Mouse (Mus musculus) myocyte (in vitro differentiated cells): ENCODE measurements around the gene Rps28.

ENCODE experiments used
- CEBPB ChIP-seq: IDR thresholded peaks from 2 replicates; pipeline ENCODE4 v1.6.1; 2011; ENCODE audit warnings: mild to moderate bottlenecking, moderate library complexity; ENCODE audit not compliant: poor library complexity, insufficient read depth, severe bottlenecking
- E2F4 ChIP-seq: IDR thresholded peaks from one replicate; pipeline ENCODE4 v1.6.1; 2011; ENCODE audit warnings: mild to moderate bottlenecking, control low read depth, moderate library complexity; ENCODE audit not compliant: insufficient read depth
- MAX ChIP-seq: IDR thresholded peaks from one replicate; pipeline ENCODE4 v1.6.1; 2011; ENCODE audit warnings: low read depth, mild to moderate bottlenecking, control low read depth
- MYOG ChIP-seq, 3 experiments: IDR thresholded peaks; one replicate each; pipeline ENCODE4 v1.6.1; 2011; ENCODE audit warnings: control low read depth in 2 of 3, low read depth in 2 of 3, mild to moderate bottlenecking in 2 of 3; ENCODE audit not compliant: insufficient read length in 2 of 3, control insufficient read depth in 1 of 3, insufficient read depth in 1 of 3
- POLR2A ChIP-seq: IDR thresholded peaks from one replicate; pipeline ENCODE4 v1.6.1; 2011; ENCODE audit warnings: low read depth, mild to moderate bottlenecking, control low read depth, moderate library complexity; ENCODE audit not compliant: insufficient read length
- POLR2AphosphoS2 ChIP-seq: IDR thresholded peaks from one replicate; pipeline ENCODE4 v1.6.1; 2011; ENCODE audit warnings: low read depth, control low read depth; ENCODE audit not compliant: insufficient read length
- TCF12 ChIP-seq: IDR thresholded peaks from one replicate; pipeline ENCODE4 v1.6.1; 2011; ENCODE audit warnings: mild to moderate bottlenecking, control low read depth; ENCODE audit not compliant: poor library complexity, insufficient read depth, severe bottlenecking
- TCF3 ChIP-seq: IDR thresholded peaks from one replicate; pipeline ENCODE4 v1.6.1; 2011; ENCODE audit warnings: low read depth, control low read depth; ENCODE audit not compliant: insufficient read length
- USF1 ChIP-seq: IDR thresholded peaks from one replicate; pipeline ENCODE4 v1.6.1; 2011; ENCODE audit warnings: low read depth, mild to moderate bottlenecking, control low read depth, moderate library complexity

GRCm38 (mm10) chr17:33783408-33783807 is 41.0 kb downstream of the Rps28 start:
- TF ChIP-seq POLR2A (no peak), TCF12 (peak; percentile 67), MAX (peak; percentile 79), CEBPB (no peak), POLR2AphosphoS2 (no peak), USF1 (no peak), E2F4 (no peak), MYOG (IDR thresholded peaks at IDR 0.05; ENCODE audit: control insufficient read depth in 1 of 3, insufficient read depth in 1 of 3, insufficient read length in 2 of 3, low read depth in 2 of 3) (peak; percentile 48 to 90 (median 69)), TCF3 (peak; percentile 50)
